Mouse (Mus musculus): Measurements from ENCODE around the gene Smad3. TPM values are rescaled to one million over a fixed set of nuclear protein-coding genes. Genes with fewer than 3 reads are reported as not detected.

Smad3 gene
- polyA plus RNA-seq, 1 experiment from 2014 or later = 21.2 TPM

- Histone ChIP-seq H3K36me3 (ENCODE audit: control insufficient read depth, insufficient read depth, low read length) (peaks cover 19% of the 10 kb centered on the region), H3K4me2 (replicated peaks; ENCODE audit: low read depth, low read length) (no peak overlapping the region), H3K4me1 (ENCODE audit: control insufficient read depth, insufficient read depth, low read length) (peaks cover 74% of the 10 kb centered on the region), H3K9ac (ENCODE audit: low read depth, low read length) (no peak overlapping the region), H3K27ac (ENCODE audit: low read depth, low read length) (peak overlapping the region; percentile 80; the same call in 1 of the 2 replicates), H3K27me3 (ENCODE audit: control insufficient read depth, insufficient read depth, low read length) (no peaks in the 10 kb centered on the region), H3K9me3 (ENCODE audit: control insufficient read depth, low read length) (no peaks in the 10 kb centered on the region), H3K4me3 (ENCODE audit: low read length) (no peak overlapping the region)
- ATAC-seq (ENCODE audit: low FRiP score, low TSS enrichment) = no peak
- 35% methylated on average over 2 of the region's 2 CpGs for WGBS
Observed at GRCm38 (mm10) chr9:63664300-63664745, 93.5 kb downstream of the Smad3 start.

GRCm38 (mm10) chr9:63663222-63663621, 94.6 kb downstream of the Smad3 start:
- H3K27ac ChIP-seq (ENCODE audit: low read depth, low read length) = peak overlapping the region; percentile 80
- H3K36me3 ChIP-seq (ENCODE audit: control insufficient read depth, insufficient read depth, low read length) = peaks cover 19% of the 10 kb centered on the region
- no peak overlapping the region for H3K9ac ChIP-seq (ENCODE audit: low read depth, low read length)
- peaks cover 63% of the 10 kb centered on the region for H3K4me1 ChIP-seq (ENCODE audit: control insufficient read depth, insufficient read depth, low read length)
- H3K4me2 ChIP-seq (replicated peaks; ENCODE audit: low read depth, low read length) = no peak overlapping the region
- ATAC-seq (ENCODE audit: low FRiP score, low TSS enrichment) = peak; percentile 44; the same call in 1 of the 2 replicates
- no peaks in the 10 kb centered on the region for H3K9me3 ChIP-seq (ENCODE audit: control insufficient read depth, low read length)
- no peaks in the 10 kb centered on the region for H3K27me3 ChIP-seq (ENCODE audit: control insufficient read depth, insufficient read depth, low read length)
- 20% methylated on average over 10 of the region's 10 CpGs for WGBS
- no peak overlapping the region for H3K4me3 ChIP-seq (ENCODE audit: low read length)

GRCm38 (mm10) chr9:63662759-63663158, 95.0 kb downstream of the Smad3 start:
- 36% methylated on average over 7 of the region's 7 CpGs for WGBS
- ATAC-seq (ENCODE audit: low FRiP score, low TSS enrichment) = no peak
- Histone ChIP-seq H3K4me1 (ENCODE audit: control insufficient read depth, insufficient read depth, low read length) (peaks cover 59% of the 10 kb centered on the region), H3K9me3 (ENCODE audit: control insufficient read depth, low read length) (no peaks in the 10 kb centered on the region), H3K4me3 (ENCODE audit: low read length) (no peak overlapping the region), H3K27ac (ENCODE audit: low read depth, low read length) (peak overlapping the region; percentile 80), H3K36me3 (ENCODE audit: control insufficient read depth, insufficient read depth, low read length) (peaks cover 19% of the 10 kb centered on the region), H3K4me2 (replicated peaks; ENCODE audit: low read depth, low read length) (no peak overlapping the region), H3K9ac (ENCODE audit: low read depth, low read length) (no peak overlapping the region), H3K27me3 (ENCODE audit: control insufficient read depth, insufficient read depth, low read length) (no peaks in the 10 kb centered on the region)

DNA sequence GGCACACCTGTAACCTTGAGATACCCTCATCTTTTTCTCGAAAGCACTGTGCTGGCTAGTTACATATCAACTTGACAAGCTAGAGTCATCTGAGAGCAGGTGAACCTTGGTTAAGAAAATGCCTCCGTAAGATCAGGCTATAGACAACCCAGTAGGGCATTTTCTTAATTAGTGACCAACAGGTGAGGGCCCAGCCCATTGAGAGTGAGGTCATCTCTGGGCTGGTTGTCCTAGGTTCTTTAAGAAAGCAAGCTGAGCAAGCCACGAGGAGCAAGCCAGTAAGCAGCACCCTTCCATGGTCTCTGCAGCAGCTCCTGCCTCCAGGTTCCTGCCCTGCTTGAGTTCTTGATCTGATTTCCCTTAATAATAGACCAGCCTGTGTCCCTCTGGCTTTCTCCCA, 97.1 kb downstream of the Smad3 start:
- Histone ChIP-seq H3K36me3 (ENCODE audit: control insufficient read depth, insufficient read depth, low read length) (peaks cover 14% of the 10 kb centered on the region), H3K4me1 (ENCODE audit: control insufficient read depth, insufficient read depth, low read length) (peaks cover 38% of the 10 kb centered on the region), H3K4me2 (replicated peaks; ENCODE audit: low read depth, low read length) (no peak overlapping the region), H3K4me3 (ENCODE audit: low read length) (no peak overlapping the region), H3K9me3 (ENCODE audit: control insufficient read depth, low read length) (no peaks in the 10 kb centered on the region), H3K27ac (ENCODE audit: low read depth, low read length) (no peak overlapping the region), H3K27me3 (ENCODE audit: control insufficient read depth, insufficient read depth, low read length) (no peaks in the 10 kb centered on the region), H3K9ac (ENCODE audit: low read depth, low read length) (no peak overlapping the region)
- no peak for ATAC-seq (ENCODE audit: low FRiP score, low TSS enrichment)
- WGBS = 96% methylated on average over 3 of the region's 3 CpGs

DNA sequence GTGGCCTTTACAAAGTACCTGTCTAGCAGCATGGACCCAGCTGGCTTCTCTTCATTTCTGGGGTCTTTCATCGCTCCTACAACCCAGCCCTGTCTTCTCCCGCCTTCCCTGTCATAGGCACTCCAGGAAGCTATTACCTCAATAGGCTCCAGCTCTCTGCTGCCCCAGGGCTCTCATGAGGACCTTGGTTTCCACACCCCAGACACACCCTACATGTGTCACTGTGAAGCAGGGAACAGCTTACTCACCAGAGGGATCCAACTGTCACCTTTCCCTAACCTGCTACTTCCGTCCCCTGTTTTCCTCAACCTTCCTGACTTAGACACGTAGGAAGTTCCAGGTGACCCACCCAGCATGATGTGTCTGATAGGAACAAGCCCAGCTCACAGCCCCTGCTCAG, 97.7 kb downstream of the Smad3 start:
- 93% methylated on average over 4 of the region's 4 CpGs for WGBS
- H3K36me3 ChIP-seq (ENCODE audit: control insufficient read depth, insufficient read depth, low read length) = peaks cover 20% of the 10 kb centered on the region

DNA sequence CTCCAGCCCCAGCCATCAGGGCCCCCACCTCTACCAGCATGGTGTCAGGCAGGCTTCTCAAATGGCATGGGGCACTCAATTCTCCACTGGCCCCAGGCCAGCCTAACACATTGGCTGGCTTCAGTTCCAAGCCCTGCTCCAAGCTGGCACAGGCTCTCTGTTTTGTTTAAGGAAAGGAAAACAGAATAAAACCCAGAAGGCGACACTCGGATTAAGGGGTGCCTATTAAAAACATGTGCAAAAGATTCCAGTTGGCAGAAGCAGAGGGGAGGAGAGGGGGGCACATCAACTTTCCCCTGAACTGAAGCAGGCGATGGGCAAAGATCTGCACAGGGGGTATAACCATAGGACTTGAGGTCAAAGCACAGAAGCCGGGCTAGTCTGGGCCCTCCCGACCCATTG, 98.8 kb downstream of the Smad3 start:
- Histone ChIP-seq H3K27ac (ENCODE audit: low read depth, low read length) (no peak overlapping the region), H3K4me2 (replicated peaks; ENCODE audit: low read depth, low read length) (no peak overlapping the region), H3K9ac (ENCODE audit: low read depth, low read length) (no peak overlapping the region), H3K4me1 (ENCODE audit: control insufficient read depth, insufficient read depth, low read length) (peaks cover 22% of the 10 kb centered on the region), H3K9me3 (ENCODE audit: control insufficient read depth, low read length) (no peaks in the 10 kb centered on the region), H3K36me3 (ENCODE audit: control insufficient read depth, insufficient read depth, low read length) (peaks cover 29% of the 10 kb centered on the region), H3K4me3 (ENCODE audit: low read length) (no peak overlapping the region), H3K27me3 (ENCODE audit: control insufficient read depth, insufficient read depth, low read length) (no peaks in the 10 kb centered on the region)
- WGBS = 81% methylated on average over 5 of the region's 5 CpGs
- ATAC-seq (ENCODE audit: low FRiP score, low TSS enrichment) = no peak

More for the DNA sequence above, 97.7 kb downstream of the Smad3 start:
- no peak overlapping the region for H3K4me3 ChIP-seq (ENCODE audit: low read length)
- no peak overlapping the region for H3K4me2 ChIP-seq (replicated peaks; ENCODE audit: low read depth, low read length)
- H3K9ac ChIP-seq (ENCODE audit: low read depth, low read length) = no peak overlapping the region
- ATAC-seq (ENCODE audit: low FRiP score, low TSS enrichment) = no peak
- H3K9me3 ChIP-seq (ENCODE audit: control insufficient read depth, low read length) = no peaks in the 10 kb centered on the region
- H3K27me3 ChIP-seq (ENCODE audit: control insufficient read depth, insufficient read depth, low read length) = no peaks in the 10 kb centered on the region
- no peak overlapping the region for H3K27ac ChIP-seq (ENCODE audit: low read depth, low read length)
- H3K4me1 ChIP-seq (ENCODE audit: control insufficient read depth, insufficient read depth, low read length) = peaks cover 32% of the 10 kb centered on the region

- 94% methylated on average over 9 of the region's 9 CpGs for WGBS
- Histone ChIP-seq H3K9me3 (ENCODE audit: control insufficient read depth, low read length) (no peaks in the 10 kb centered on the region), H3K4me1 (ENCODE audit: control insufficient read depth, insufficient read depth, low read length) (peaks cover 20% of the 10 kb centered on the region), H3K27ac (ENCODE audit: low read depth, low read length) (no peak overlapping the region), H3K4me2 (replicated peaks; ENCODE audit: low read depth, low read length) (no peak overlapping the region), H3K4me3 (ENCODE audit: low read length) (no peak overlapping the region), H3K27me3 (ENCODE audit: control insufficient read depth, insufficient read depth, low read length) (no peaks in the 10 kb centered on the region), H3K9ac (ENCODE audit: low read depth, low read length) (no peak overlapping the region), H3K36me3 (ENCODE audit: control insufficient read depth, insufficient read depth, low read length) (peaks cover 29% of the 10 kb centered on the region)
- ATAC-seq (ENCODE audit: low FRiP score, low TSS enrichment) = no peak
Observed at GRCm38 (mm10) chr9:63658436-63658835, 99.4 kb downstream of the Smad3 start.

GRCm38 (mm10) chr9:63657167-63657566, 100.6 kb downstream of the Smad3 start:
- no peak overlapping the region for H3K4me2 ChIP-seq (replicated peaks; ENCODE audit: low read depth, low read length)
- no peak overlapping the region for H3K4me3 ChIP-seq (ENCODE audit: low read length)
- H3K9ac ChIP-seq (ENCODE audit: low read depth, low read length) = no peak overlapping the region
- no peaks in the 10 kb centered on the region for H3K27me3 ChIP-seq (ENCODE audit: control insufficient read depth, insufficient read depth, low read length)
- H3K36me3 ChIP-seq (ENCODE audit: control insufficient read depth, insufficient read depth, low read length) = peaks cover 40% of the 10 kb centered on the region
- no peak overlapping the region; the same call in 1 of the 2 replicates for H3K27ac ChIP-seq (ENCODE audit: low read depth, low read length)
- no peak for ATAC-seq (ENCODE audit: low FRiP score, low TSS enrichment)
- H3K9me3 ChIP-seq (ENCODE audit: control insufficient read depth, low read length) = no peaks in the 10 kb centered on the region
- WGBS = 57% methylated on average over 4 of the region's 4 CpGs
- peaks cover 8% of the 10 kb centered on the region for H3K4me1 ChIP-seq (ENCODE audit: control insufficient read depth, insufficient read depth, low read length)

DNA sequence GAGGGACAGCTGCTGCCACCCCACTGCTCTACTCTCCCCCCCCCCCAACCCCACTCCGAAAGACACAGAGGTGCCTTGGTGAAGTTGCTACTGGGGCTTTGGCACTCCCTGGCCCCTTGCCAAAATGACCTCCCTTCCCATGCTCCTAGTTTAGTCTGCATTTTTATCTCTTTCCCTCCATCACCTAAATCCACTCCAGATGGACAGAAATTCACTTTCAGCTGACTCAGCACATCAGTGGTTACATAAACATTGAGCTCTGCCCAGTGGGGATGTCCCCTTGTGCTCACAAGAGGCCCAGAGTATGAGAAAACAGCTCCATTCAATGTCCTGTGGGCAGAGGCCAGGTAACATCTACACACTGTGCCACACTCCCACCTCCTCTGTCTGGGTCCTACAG, 102.7 kb downstream of the Smad3 start:
- no peak overlapping the region for H3K27ac ChIP-seq (ENCODE audit: low read depth, low read length)
- no peak for ATAC-seq (ENCODE audit: low FRiP score, low TSS enrichment)
- H3K9me3 ChIP-seq (ENCODE audit: control insufficient read depth, low read length) = no peaks in the 10 kb centered on the region
- no peak overlapping the region for H3K9ac ChIP-seq (ENCODE audit: low read depth, low read length)
- H3K4me3 ChIP-seq (ENCODE audit: low read length) = no peak overlapping the region
- H3K4me2 ChIP-seq (replicated peaks; ENCODE audit: low read depth, low read length) = no peak overlapping the region
- peaks cover 50% of the 10 kb centered on the region for H3K36me3 ChIP-seq (ENCODE audit: control insufficient read depth, insufficient read depth, low read length)
- 80% methylated on average over 1 of the region's 1 CpGs for WGBS
- peaks cover 8% of the 10 kb centered on the region; the same call in 1 of the 2 replicates for H3K4me1 ChIP-seq (ENCODE audit: control insufficient read depth, insufficient read depth, low read length)
- no peaks in the 10 kb centered on the region for H3K27me3 ChIP-seq (ENCODE audit: control insufficient read depth, insufficient read depth, low read length)

Data from kidney, embryonic 14.5 days (tissue).